Mouse (Mus musculus) G1E (cell line): ENCODE results near the gene Lrrc36. TPM values are rescaled to one million over a fixed set of nuclear protein-coding genes. Genes with fewer than 3 reads are reported as not detected.

ENCODE experiments used
- ATAC-seq: 2 replicates; pipeline ENCODE4 v1.8.0; 2016; ENCODE audit warnings: mild to moderate bottlenecking; ENCODE audit not compliant: insufficient number of reproducible peaks, poor library complexity, low FRiP score, severe bottlenecking; ENCODE audit errors: extremely low read depth
- DNase-seq: peaks from one replicate; pipeline ENCODE4 v3.0.0; 2012; ENCODE audit warnings: low spot score
- H3K27me3 ChIP-seq: 2 replicates; pipeline ENCODE4 v1.6.1; 2012; ENCODE audit warnings: mild to moderate bottlenecking, low read length, inconsistent platforms; ENCODE audit not compliant: insufficient read depth
- H3K36me3 ChIP-seq: replicated peaks from 2 replicates; pipeline ENCODE3; 2012; ENCODE audit warnings: mild to moderate bottlenecking, inconsistent platforms
- H3K4me1 ChIP-seq: 2 replicates; pipeline ENCODE4 v1.6.1; 2012; ENCODE audit warnings: low read depth, low read length, inconsistent platforms, mixed read lengths; ENCODE audit not compliant: insufficient read depth
- H3K4me3 ChIP-seq: 2 replicates; pipeline ENCODE4 v1.5.1; 2012; ENCODE audit warnings: low read depth, mild to moderate bottlenecking, inconsistent platforms, low read length, moderate library complexity, mixed read lengths
- H3K9me3 ChIP-seq: replicated peaks from 2 replicates; pipeline ENCODE4 v1.6.1; 2012; ENCODE audit warnings: inconsistent platforms
- CTCF ChIP-seq: IDR thresholded peaks from 2 replicates; pipeline ENCODE4 v1.5.1; 2012; ENCODE audit warnings: low read depth, low read length, inconsistent platforms, mixed read lengths
- GATA1 ChIP-seq: IDR thresholded peaks from 2 replicates; pipeline ENCODE4 v1.6.1; 2012; ENCODE audit warnings: borderline replicate concordance, low read length, inconsistent platforms, mixed read lengths
- GATA2 ChIP-seq: IDR thresholded peaks from 2 replicates; pipeline ENCODE4 v1.6.1; 2012; ENCODE audit warnings: low read depth, low read length, inconsistent platforms, borderline replicate concordance
- POLR2AphosphoS5 ChIP-seq: IDR thresholded peaks from 2 replicates; pipeline ENCODE4 v1.6.1; 2012; ENCODE audit warnings: low read depth, low read length, inconsistent platforms; ENCODE audit not compliant: insufficient replicate concordance
- TAL1 ChIP-seq: conservative IDR thresholded peaks from 2 replicates; pipeline ENCODE4 v1.6.1; 2012; ENCODE audit warnings: low read depth, low read length, inconsistent platforms, mixed read lengths
- polyA plus RNA-seq: library from polyadenylated mRNA; stranded (reverse); fragments of >175 nt; gene quantifications from 2 replicates; pipeline ENCODE4 v1.2.3, GENCODE M21; 2012
- total RNA-seq, 2 experiments: library from RNA; stranded (forward) in 1 of 2; stranded (reverse) in 1 of 2; fragments of 200-1000 nt in 1 of 2; fragments of >200 nt in 1 of 2; fragmentation: Nextera tagmentation in 1 of 2; gene quantifications; 2 replicates each; pipeline ENCODE4 v1.2.3; 2014 to 2017

Gene Lrrc36
- total and polyA plus RNA-seq, 3 experiments: not detected

DNA sequence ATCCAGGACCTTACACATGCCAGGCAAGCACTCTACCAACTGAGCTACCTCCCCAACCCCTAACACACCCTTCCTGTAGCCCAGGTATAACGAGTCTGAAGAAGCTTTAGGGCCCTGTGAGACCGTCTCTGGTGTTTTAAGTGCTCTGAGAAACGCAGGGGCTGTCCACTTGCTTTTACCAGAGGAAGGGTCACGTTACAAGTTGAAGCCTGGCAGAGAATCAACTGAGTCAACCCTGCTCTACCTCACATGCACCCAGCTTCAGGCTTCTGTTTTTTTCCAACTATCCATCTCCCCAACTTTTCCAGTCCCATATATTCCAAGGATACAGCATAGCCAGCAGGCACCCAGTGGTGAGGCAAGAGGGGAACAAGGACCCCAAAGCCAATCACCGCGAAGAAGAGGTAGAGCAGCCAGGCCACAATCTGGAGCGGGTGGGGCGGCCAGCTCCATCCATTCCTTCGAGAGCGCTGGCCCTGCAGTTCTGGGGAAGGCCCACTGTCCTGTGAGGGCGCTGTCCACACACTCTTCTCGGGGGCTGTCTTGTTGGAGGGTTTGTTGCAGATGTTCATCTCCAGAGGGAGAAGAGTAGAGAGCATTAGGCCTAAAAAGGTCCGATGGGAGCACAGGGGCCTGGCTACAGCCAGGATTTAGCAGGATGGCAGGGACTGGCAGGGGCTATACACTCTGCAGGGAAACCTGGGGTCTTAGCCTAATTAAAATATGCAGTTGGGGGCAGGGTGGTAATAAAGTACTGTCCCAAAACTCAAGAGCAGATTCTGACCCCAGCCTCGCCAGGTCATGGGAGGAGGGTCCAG, 70.0 kb downstream of the Lrrc36 start:
- no peaks in the 10 kb centered on the region for H3K4me1 ChIP-seq
- DNase-seq (no peak), ATAC-seq (no peak)
- H3K36me3 ChIP-seq: no peaks in the 10 kb centered on the region
- TF ChIP-seq POLR2AphosphoS5 (no peak), GATA1 (no peak), TAL1 (no peak), CTCF (no peak), GATA2 (no peak)
- peaks cover 23% of the 10 kb centered on the region for H3K27me3 ChIP-seq
- no peak overlapping the region for H3K4me3 ChIP-seq
- no peaks in the 10 kb centered on the region for H3K9me3 ChIP-seq

DNA sequence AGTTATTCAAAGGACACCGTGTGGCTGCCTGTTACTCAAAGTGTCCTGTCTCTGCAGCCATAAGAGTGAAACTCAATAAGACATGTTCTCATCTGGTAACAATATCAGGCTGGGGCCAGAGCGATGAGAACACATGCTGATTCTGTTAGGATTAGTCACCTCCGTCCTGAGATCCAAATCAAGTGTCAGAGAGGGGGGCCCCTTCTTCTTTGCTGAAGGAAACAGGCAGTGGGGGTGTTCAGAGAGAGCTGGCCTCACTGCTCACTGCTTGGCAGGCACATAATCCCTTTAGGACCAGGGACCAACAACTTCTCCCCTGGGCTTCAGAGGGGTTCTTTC, 70.6 kb downstream of the Lrrc36 start:
- no peak overlapping the region for H3K4me3 ChIP-seq
- H3K36me3 ChIP-seq: no peaks in the 10 kb centered on the region
- no peak for TF ChIP-seq CTCF
- no peak for TF ChIP-seq POLR2AphosphoS5
- no peak for TF ChIP-seq TAL1
- TF ChIP-seq GATA1: no peak
- no peak for TF ChIP-seq GATA2
- DNase-seq (no peak), ATAC-seq (no peak)
- no peaks in the 10 kb centered on the region for H3K9me3 ChIP-seq
- peaks cover 21% of the 10 kb centered on the region for H3K27me3 ChIP-seq
- no peaks in the 10 kb centered on the region for H3K4me1 ChIP-seq

DNA sequence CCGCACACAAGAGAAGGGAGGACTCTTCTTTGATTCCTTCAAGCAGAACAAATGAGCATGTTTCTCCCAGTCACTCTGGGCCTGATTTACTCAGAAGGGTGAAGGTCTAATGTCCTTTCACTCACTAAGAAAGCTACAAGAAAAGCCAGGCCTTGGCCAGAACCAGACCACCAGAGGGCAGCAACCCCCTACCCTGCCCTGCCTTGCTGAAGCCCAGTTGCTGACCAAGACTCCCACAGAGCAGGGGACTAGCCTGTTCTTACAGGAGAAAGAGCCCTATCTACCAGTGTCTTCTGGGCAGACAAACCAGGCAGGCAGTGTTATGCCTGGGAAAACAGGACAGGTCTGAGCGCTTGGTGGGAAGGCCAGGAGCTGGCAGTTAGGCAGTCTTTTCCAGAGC, 71.0 kb downstream of the Lrrc36 start:
- Histone ChIP-seq H3K4me1 (no peaks in the 10 kb centered on the region), H3K36me3 (no peaks in the 10 kb centered on the region), H3K9me3 (no peaks in the 10 kb centered on the region), H3K4me3 (no peak overlapping the region), H3K27me3 (peaks cover 17% of the 10 kb centered on the region)
- TF ChIP-seq CTCF (no peak), GATA1 (no peak), POLR2AphosphoS5 (no peak), GATA2 (no peak), TAL1 (no peak)
- ATAC-seq (no peak), DNase-seq (peak; percentile 28)

DNA sequence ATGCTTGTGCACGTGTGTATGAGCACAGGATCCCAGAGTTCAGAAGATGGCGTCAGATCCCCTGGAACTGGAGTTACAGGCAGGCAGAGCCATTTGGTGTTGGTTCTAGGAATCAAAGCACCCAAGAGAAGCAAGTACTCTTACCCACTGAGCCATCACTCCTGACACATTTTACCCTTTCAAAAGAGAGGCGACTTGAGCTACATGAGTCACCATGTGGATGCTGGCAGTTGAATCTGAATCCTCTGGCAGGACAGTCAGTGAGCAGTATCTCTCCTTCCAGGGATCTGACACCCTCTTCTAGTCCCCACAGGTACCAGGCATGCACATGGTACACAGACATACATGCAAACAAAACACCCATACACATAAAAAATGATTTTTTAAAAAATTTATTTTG, 74.7 kb downstream of the Lrrc36 start:
- TF ChIP-seq POLR2AphosphoS5 (no peak), CTCF (no peak)
- no peaks in the 10 kb centered on the region for H3K36me3 ChIP-seq
- ATAC-seq (no peak), DNase-seq (no peak)
- no peaks in the 10 kb centered on the region for H3K9me3 ChIP-seq
- peaks cover 15% of the 10 kb centered on the region for H3K27me3 ChIP-seq
- no peak overlapping the region for H3K4me3 ChIP-seq
- no peaks in the 10 kb centered on the region for H3K4me1 ChIP-seq

DNA sequence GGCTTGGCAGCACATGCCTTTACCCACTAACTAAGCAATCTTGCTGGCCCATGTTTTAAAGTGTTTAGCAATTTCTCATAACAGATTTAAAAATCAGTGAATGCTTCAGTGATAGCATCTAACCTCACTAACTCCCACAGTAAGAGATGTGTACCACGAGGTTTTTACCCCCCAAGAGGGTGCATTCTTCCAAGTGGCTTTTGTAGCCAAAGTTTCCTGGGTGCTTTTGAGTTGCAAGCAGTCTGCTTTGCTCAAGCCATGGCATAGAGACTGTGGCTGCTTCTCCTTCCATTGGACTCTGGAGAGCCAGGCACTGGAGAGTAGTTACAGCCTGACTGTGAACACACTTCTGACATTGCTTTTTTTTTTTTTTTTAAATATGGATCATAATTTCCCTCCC, 75.9 kb downstream of the Lrrc36 start:
- no peak for DNase-seq
- Histone ChIP-seq H3K9me3 (no peaks in the 10 kb centered on the region), H3K4me1 (no peaks in the 10 kb centered on the region), H3K4me3 (no peak overlapping the region), H3K36me3 (no peaks in the 10 kb centered on the region), H3K27me3 (peaks cover 11% of the 10 kb centered on the region)
- TF ChIP-seq GATA2: no peak
- no peak for TF ChIP-seq CTCF
- TF ChIP-seq POLR2AphosphoS5: no peak
- TF ChIP-seq TAL1: no peak
- no peak for TF ChIP-seq GATA1
- ATAC-seq: no peak

DNA sequence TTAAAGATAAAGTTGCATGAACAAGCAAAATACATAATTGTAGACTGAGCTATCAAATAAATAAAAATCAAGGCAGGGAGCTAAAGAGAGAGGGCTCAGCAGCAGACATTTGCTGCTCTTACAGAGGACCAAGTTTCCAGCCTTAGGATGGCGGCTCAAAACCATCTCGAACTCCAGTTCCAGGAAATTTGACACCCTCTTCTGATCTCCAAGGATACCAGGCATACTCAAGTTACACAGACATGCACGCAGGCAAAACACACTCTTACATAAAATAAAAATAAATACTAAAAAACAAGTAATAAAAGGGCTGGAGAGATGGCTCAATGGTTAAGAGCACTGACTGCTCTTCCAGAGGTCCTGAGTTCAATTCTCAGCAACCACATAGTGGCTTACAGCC, 80.1 kb downstream of the Lrrc36 start:
- no peak for DNase-seq
- no peak for TF ChIP-seq CTCF
- TF ChIP-seq TAL1: no peak
- no peak for TF ChIP-seq GATA1
- TF ChIP-seq POLR2AphosphoS5: no peak
- no peak for TF ChIP-seq GATA2
- no peak for ATAC-seq
- no peak overlapping the region for H3K4me3 ChIP-seq
- peaks cover 24% of the 10 kb centered on the region for H3K27me3 ChIP-seq
- no peaks in the 10 kb centered on the region for H3K9me3 ChIP-seq
- no peaks in the 10 kb centered on the region for H3K36me3 ChIP-seq
- H3K4me1 ChIP-seq: no peaks in the 10 kb centered on the region; the same call in 1 of the 2 replicates
